Mouse (Mus musculus): ENCODE measurements at regions not wholly inside any gene's neighbourhood (a gene's known extent, or its start where the extent isn't known, plus 50 kb on each side); places are given as distances from the start of the nearest gene placed in this dataset.

- WGBS: 68% methylated on average over 5 of the region's 5 CpGs
- DNase-seq (ENCODE audit: low read depth, low spot score): no peak
Observed at GRCm38 (mm10) chr8:34596593-34596992, 485.1 kb upstream of the Gm10131 start.

GRCm38 (mm10) chr8:34590976-34591749, 479.6 kb upstream of the Gm10131 start:
- WGBS: 46% methylated on average over 8 of the region's 8 CpGs
- peak; percentile 19 for DNase-seq (ENCODE audit: low read depth, low spot score)

- WGBS: 17% methylated on average over 4 of the region's 4 CpGs
- peak; percentile 44 for DNase-seq (ENCODE audit: low read depth, low spot score)
Observed at GRCm38 (mm10) chr8:34578043-34578442, 466.5 kb upstream of the Gm10131 start.

GRCm38 (mm10) chr8:34574009-34574408, 462.5 kb upstream of the Gm10131 start:
- no peak for DNase-seq (ENCODE audit: low read depth, low spot score)
- WGBS: 88% methylated on average over 3 of the region's 3 CpGs

- WGBS: 61% methylated on average over 9 of the region's 9 CpGs
Observed at GRCm38 (mm10) chr8:34573007-34573881, 461.7 kb upstream of the Gm10131 start.

GRCm38 (mm10) chr8:34571736-34572135, 460.2 kb upstream of the Gm10131 start:
- WGBS: 100% methylated on average over 1 of the region's 1 CpGs
- no peak for DNase-seq (ENCODE audit: low read depth, low spot score)

More at GRCm38 (mm10) chr8:34573007-34573881, 461.7 kb upstream of the Gm10131 start:
- DNase-seq (ENCODE audit: low read depth, low spot score): no peak

- 51% methylated on average over 8 of the region's 8 CpGs for WGBS
- no peak for DNase-seq (ENCODE audit: low read depth, low spot score)
Observed at GRCm38 (mm10) chr8:34562278-34562677, 450.7 kb upstream of the Gm10131 start.

GRCm38 (mm10) chr8:34549786-34550185, 438.2 kb upstream of the Gm10131 start:
- WGBS: 77% methylated on average over 5 of the region's 5 CpGs

GRCm38 (mm10) chr8:34546815-34547214, 435.3 kb upstream of the Gm10131 start:
- DNase-seq (ENCODE audit: low read depth, low spot score): no peak
- WGBS: 28% methylated on average over 11 of the region's 11 CpGs

More at GRCm38 (mm10) chr8:34549786-34550185, 438.2 kb upstream of the Gm10131 start:
- no peak for DNase-seq (ENCODE audit: low read depth, low spot score)

GRCm38 (mm10) chr8:34542361-34543038, 431.0 kb upstream of the Gm10131 start:
- WGBS: 77% methylated on average over 3 of the region's 3 CpGs
- DNase-seq (ENCODE audit: low read depth, low spot score): no peak

- WGBS: 45% methylated on average over 4 of the region's 4 CpGs
- no peak for DNase-seq (ENCODE audit: low read depth, low spot score)
Observed at GRCm38 (mm10) chr8:34539232-34539631, 427.7 kb upstream of the Gm10131 start.

- no peak for DNase-seq (ENCODE audit: low read depth, low spot score)
- WGBS: 76% methylated on average over 3 of the region's 3 CpGs
Observed at GRCm38 (mm10) chr8:34535434-34535833, 423.9 kb upstream of the Gm10131 start.

- DNase-seq (ENCODE audit: low read depth, low spot score): no peak
- 89% methylated on average over 4 of the region's 4 CpGs for WGBS
Observed at GRCm38 (mm10) chr8:34533421-34533820, 421.9 kb upstream of the Gm10131 start.

GRCm38 (mm10) chr8:34530896-34531679, 419.6 kb upstream of the Gm10131 start:
- peak; percentile 40 for DNase-seq (ENCODE audit: low read depth, low spot score)
- 35% methylated on average over 11 of the region's 11 CpGs for WGBS

- DNase-seq (ENCODE audit: low read depth, low spot score): peak; percentile 73
- 7% methylated on average over 5 of the region's 5 CpGs for WGBS
Observed at GRCm38 (mm10) chr8:34530046-34530445, 418.5 kb upstream of the Gm10131 start.

- no peak for DNase-seq (ENCODE audit: low read depth, low spot score)
- 70% methylated on average over 1 of the region's 1 CpGs for WGBS
Observed at GRCm38 (mm10) chr8:34529452-34529851, 417.9 kb upstream of the Gm10131 start.

- no peak for DNase-seq (ENCODE audit: low read depth, low spot score)
- 85% methylated on average over 3 of the region's 3 CpGs for WGBS
Observed at GRCm38 (mm10) chr8:34528213-34528612, 416.7 kb upstream of the Gm10131 start.

- 75% methylated on average over 4 of the region's 4 CpGs for WGBS
- no peak for DNase-seq (ENCODE audit: low read depth, low spot score)
Observed at GRCm38 (mm10) chr8:34525231-34525630, 413.7 kb upstream of the Gm10131 start.

- 46% methylated on average over 3 of the region's 3 CpGs for WGBS
Observed at GRCm38 (mm10) chr8:34523849-34524248, 412.3 kb upstream of the Gm10131 start.

More at GRCm38 (mm10) chr8:34523849-34524248, 412.3 kb upstream of the Gm10131 start:
- no peak for DNase-seq (ENCODE audit: low read depth, low spot score)

All from large intestine, adult 2 months (tissue).